Mouse (Mus musculus) layer of hippocampus, postnatal 25 days (tissue): ENCODE results near the gene Tcf7. TPM values are rescaled to one million over a fixed set of nuclear protein-coding genes. Genes with fewer than 3 reads are reported as not detected.
A peak's percentile ranks its signal among the peaks of the same experiment; 100 is the strongest.

Experiments used
- DNase-seq, 2 experiments: peaks; one replicate each; pipeline ENCODE4 v3.0.0; 2022; ENCODE audit warnings: mixed read lengths in 2 of 2, low spot score in 1 of 2; ENCODE audit errors: extremely low spot score in 1 of 2
- total RNA-seq, 2 experiments: library from RNA; stranded (reverse); gene quantifications; 2 replicates each; pipeline ENCODE4 v1.2.3; 2021

The Tcf7 gene
- total RNA-seq = 1 to 10 TPM; 3.2 to 3.4 TPM

- DNase-seq = peak; percentile 30 to 31
Measured at GRCm38 (mm10) chr11:52282774-52283595, at the start of gene Tcf7. TSS of gene Tcf7 (minus strand) at chr11:52283014.

- no peak for DNase-seq
Measured at GRCm38 (mm10) chr11:52327313-52327712, 44.5 kb upstream of the Tcf7 start.

- DNase-seq = no peak
Measured at GRCm38 (mm10) chr11:52324442-52325367, 41.9 kb upstream of the Tcf7 start.

GRCm38 (mm10) chr11:52321540-52321939 is 38.7 kb upstream of the Tcf7 start:
- DNase-seq = no peak

- no peak for DNase-seq
Measured at GRCm38 (mm10) chr11:52320529-52320928, 37.7 kb upstream of the Tcf7 start.

GRCm38 (mm10) chr11:52319664-52320063 is 36.9 kb upstream of the Tcf7 start:
- no peak for DNase-seq

- DNase-seq = no peak
Measured at GRCm38 (mm10) chr11:52318445-52318844, 35.6 kb upstream of the Tcf7 start.

GRCm38 (mm10) chr11:52314102-52314793 is 31.4 kb upstream of the Tcf7 start:
- DNase-seq = no peak

- no peak for DNase-seq
Measured at GRCm38 (mm10) chr11:52310709-52311108, 27.9 kb upstream of the Tcf7 start.

GRCm38 (mm10) chr11:52309487-52309886 is 26.7 kb upstream of the Tcf7 start:
- DNase-seq = no peak

- no peak for DNase-seq
Measured at GRCm38 (mm10) chr11:52306431-52306830, 23.6 kb upstream of the Tcf7 start.

GRCm38 (mm10) chr11:52305266-52305665 is 22.5 kb upstream of the Tcf7 start:
- no peak for DNase-seq

- DNase-seq = no peak
Measured at GRCm38 (mm10) chr11:52302668-52303067, 19.9 kb upstream of the Tcf7 start.

- no peak for DNase-seq
Measured at GRCm38 (mm10) chr11:52299687-52300086, 16.9 kb upstream of the Tcf7 start.

- DNase-seq = no peak
Measured at GRCm38 (mm10) chr11:52298955-52299354, 16.1 kb upstream of the Tcf7 start.

GRCm38 (mm10) chr11:52297352-52297751 is 14.5 kb upstream of the Tcf7 start:
- DNase-seq = peak; percentile 83 to 89

GRCm38 (mm10) chr11:52294103-52294502 is 11.3 kb upstream of the Tcf7 start:
- DNase-seq = no peak

- DNase-seq = no peak
Measured at GRCm38 (mm10) chr11:52292894-52293293, 10.1 kb upstream of the Tcf7 start.

GRCm38 (mm10) chr11:52292346-52292745 is 9.5 kb upstream of the Tcf7 start:
- DNase-seq = no peak

GRCm38 (mm10) chr11:52286958-52287305 is 4.1 kb upstream of the Tcf7 start:
- DNase-seq = no peak
